Mouse (Mus musculus): Measurements from ENCODE around the gene Ugcg. TPM values are rescaled to one million over a fixed set of nuclear protein-coding genes. Genes with fewer than 3 reads are reported as not detected.
A peak's percentile ranks its signal among the peaks of the same experiment; 100 is the strongest.
"Not testable (repeated sequence)": the region's sequence is repeated elsewhere in the genome, so short reads cannot be mapped to it uniquely, and the experiment has no call there.

The Ugcg gene
- polyA plus RNA-seq, 1 experiment from 2014 or later: 8.4 TPM

GRCm38 (mm10) chr4:59260871-59261515 is 71.9 kb downstream of the Ugcg start:
- 45% methylated on average over 13 of the region's 13 CpGs for WGBS (ENCODE audit: insufficient replicate concordance)
- H3K9me3 ChIP-seq (ENCODE audit: low read length): no peaks in the 10 kb centered on the region
- ATAC-seq: peak; percentile 46
- no peak overlapping the region for H3K9ac ChIP-seq (replicated peaks)
- TF ChIP-seq CTCF (IDR thresholded peaks at IDR 0.05; ENCODE audit: low read depth) (no peak), EP300 (IDR thresholded peaks at IDR 0.05; ENCODE audit: low read depth) (no peak)
- H3K27me3 ChIP-seq (ENCODE audit: insufficient read depth, low read length): no peaks in the 10 kb centered on the region
- H3K4me2 ChIP-seq (ENCODE audit: low read depth, low read length): peak overlapping the region; percentile 47
- H3K27ac ChIP-seq (ENCODE audit: low read depth): peak overlapping the region; percentile 68
- no peaks in the 10 kb centered on the region for H3K36me3 ChIP-seq (replicated peaks; ENCODE audit: insufficient read depth, low read length)
- H3K4me1 ChIP-seq (ENCODE audit: insufficient read depth): peaks cover 25% of the 10 kb centered on the region
- no peak overlapping the region for H3K4me3 ChIP-seq (ENCODE audit: low read depth, low read length)
- DNase-seq: peak; percentile 53

DNA sequence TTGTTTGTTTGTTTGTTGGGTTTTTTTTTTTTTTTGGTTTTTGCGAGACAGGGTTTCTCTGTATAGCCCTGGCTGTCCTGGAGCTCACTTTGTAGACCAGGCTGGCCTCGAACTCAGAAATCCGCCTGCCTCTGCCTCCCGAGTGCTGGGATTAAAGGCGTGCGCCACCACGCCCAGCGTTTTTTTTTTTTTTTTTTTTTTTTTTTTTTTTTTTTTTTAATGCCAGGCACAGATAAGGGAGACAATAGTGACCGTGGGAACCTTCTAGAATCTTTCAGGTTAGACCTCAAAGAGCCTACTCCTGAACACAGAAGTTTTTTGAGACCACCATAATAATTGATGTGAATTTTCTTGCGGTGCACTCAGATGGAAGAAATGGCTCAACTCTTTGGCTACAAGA is 72.5 kb downstream of the Ugcg start:
- not testable (repeated sequence) for DNase-seq; H3K9ac ChIP-seq (replicated peaks); H3K4me3 ChIP-seq (ENCODE audit: low read depth, low read length); H3K9me3 ChIP-seq (ENCODE audit: low read length); H3K27me3 ChIP-seq (ENCODE audit: insufficient read depth, low read length); ATAC-seq; H3K36me3 ChIP-seq (replicated peaks; ENCODE audit: insufficient read depth, low read length)
- H3K27ac ChIP-seq (ENCODE audit: low read depth): peak overlapping the region; percentile 70
- H3K4me2 ChIP-seq (ENCODE audit: low read depth, low read length): 0 out of 2 replicates have a peak overlapping the region, but pooled peaks have one; percentile 16
- WGBS (ENCODE audit: insufficient replicate concordance): 73% methylated on average over 3 of the region's 10 CpGs
- H3K4me1 ChIP-seq (ENCODE audit: insufficient read depth): peaks cover 25% of the 10 kb centered on the region

GRCm38 (mm10) chr4:59262156-59262555 is 73.1 kb downstream of the Ugcg start:
- H3K4me3 ChIP-seq (ENCODE audit: low read depth, low read length): no peak overlapping the region
- no peaks in the 10 kb centered on the region for H3K9me3 ChIP-seq (ENCODE audit: low read length)
- peak overlapping the region; percentile 70 for H3K27ac ChIP-seq (ENCODE audit: low read depth)
- WGBS (ENCODE audit: insufficient replicate concordance): 57% methylated on average over 6 of the region's 6 CpGs
- no peak overlapping the region for H3K9ac ChIP-seq (replicated peaks)
- H3K4me2 ChIP-seq (ENCODE audit: low read depth, low read length): peak overlapping the region; percentile 16; the same call in 1 of the 2 replicates
- H3K4me1 ChIP-seq (ENCODE audit: insufficient read depth): peaks cover 25% of the 10 kb centered on the region
- H3K36me3 ChIP-seq (replicated peaks; ENCODE audit: insufficient read depth, low read length): no peaks in the 10 kb centered on the region
- no peak for DNase-seq
- H3K27me3 ChIP-seq (ENCODE audit: insufficient read depth, low read length): no peaks in the 10 kb centered on the region
- ATAC-seq: no peak
- TF ChIP-seq CTCF (IDR thresholded peaks at IDR 0.05; ENCODE audit: low read depth) (no peak), EP300 (IDR thresholded peaks at IDR 0.05; ENCODE audit: low read depth) (no peak)

- no peak overlapping the region for H3K4me2 ChIP-seq (ENCODE audit: low read depth, low read length)
- H3K4me1 ChIP-seq (ENCODE audit: insufficient read depth): peaks cover 25% of the 10 kb centered on the region
- H3K27me3 ChIP-seq (ENCODE audit: insufficient read depth, low read length): no peaks in the 10 kb centered on the region
- no peak overlapping the region for H3K9ac ChIP-seq (replicated peaks)
- TF ChIP-seq CTCF (IDR thresholded peaks at IDR 0.05; ENCODE audit: low read depth) (peak; percentile 73), EP300 (IDR thresholded peaks at IDR 0.05; ENCODE audit: low read depth) (no peak)
- DNase-seq: no peak
- WGBS (ENCODE audit: insufficient replicate concordance): 61% methylated on average over 2 of the region's 2 CpGs
- no peak for ATAC-seq
- no peaks in the 10 kb centered on the region for H3K36me3 ChIP-seq (replicated peaks; ENCODE audit: insufficient read depth, low read length)
- no peaks in the 10 kb centered on the region for H3K9me3 ChIP-seq (ENCODE audit: low read length)
- no peak overlapping the region for H3K4me3 ChIP-seq (ENCODE audit: low read depth, low read length)
- 0 out of 2 replicates have a peak overlapping the region, but pooled peaks have one; percentile 70 for H3K27ac ChIP-seq (ENCODE audit: low read depth)
These were observed 74.4 kb downstream of the Ugcg start for GRCm38 (mm10) chr4:59263418-59263817.

DNA sequence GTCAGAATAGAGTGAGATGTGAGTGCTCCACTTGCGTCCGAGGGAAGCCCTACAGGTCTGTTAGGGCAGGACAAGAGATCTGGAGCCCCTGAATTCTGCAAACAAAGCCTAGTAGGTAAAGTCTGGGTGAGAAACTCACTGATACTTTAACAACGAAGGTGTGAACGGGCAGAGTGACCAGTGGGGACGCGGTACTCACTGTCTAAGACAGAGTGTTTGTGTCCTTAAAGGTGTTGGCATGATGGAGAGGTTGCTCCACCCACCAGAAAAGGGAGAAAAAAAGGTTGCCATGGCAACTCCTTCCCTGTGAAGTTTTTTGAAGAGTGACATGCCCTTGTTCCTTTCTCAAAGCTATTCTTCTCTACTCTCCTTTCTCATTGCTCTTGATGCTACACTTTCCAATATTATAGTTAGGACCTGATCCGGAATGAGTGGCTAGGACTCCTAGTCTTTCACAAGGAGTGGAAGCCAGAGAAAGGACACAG is 75.6 kb downstream of the Ugcg start:
- H3K4me2 ChIP-seq (ENCODE audit: low read depth, low read length): no peak overlapping the region
- H3K9me3 ChIP-seq (ENCODE audit: low read length): peaks cover 3% of the 10 kb centered on the region; the same call in 1 of the 2 replicates
- WGBS (ENCODE audit: insufficient replicate concordance): 75% methylated on average over 7 of the region's 7 CpGs
- peak overlapping the region; percentile 44 for H3K27ac ChIP-seq (ENCODE audit: low read depth)
- ATAC-seq (no peak), DNase-seq (no peak)
- no peak overlapping the region for H3K9ac ChIP-seq (replicated peaks)
- H3K27me3 ChIP-seq (ENCODE audit: insufficient read depth, low read length): no peaks in the 10 kb centered on the region
- no peak overlapping the region for H3K4me3 ChIP-seq (ENCODE audit: low read depth, low read length)
- no peak for TF ChIP-seq CTCF (IDR thresholded peaks at IDR 0.05; ENCODE audit: low read depth)
- no peak for TF ChIP-seq EP300 (IDR thresholded peaks at IDR 0.05; ENCODE audit: low read depth)
- peaks cover 21% of the 10 kb centered on the region for H3K4me1 ChIP-seq (ENCODE audit: insufficient read depth)
- H3K36me3 ChIP-seq (replicated peaks; ENCODE audit: insufficient read depth, low read length): no peaks in the 10 kb centered on the region

GRCm38 (mm10) chr4:59265182-59265581 is 76.1 kb downstream of the Ugcg start:
- Histone ChIP-seq H3K9me3 (ENCODE audit: low read length) (peaks cover 6% of the 10 kb centered on the region; the same call in 1 of the 2 replicates), H3K4me3 (ENCODE audit: low read depth, low read length) (no peak overlapping the region), H3K4me1 (ENCODE audit: insufficient read depth) (peaks cover 21% of the 10 kb centered on the region), H3K9ac (replicated peaks) (no peak overlapping the region), H3K4me2 (ENCODE audit: low read depth, low read length) (peak overlapping the region; percentile 10; the same call in 1 of the 2 replicates), H3K27me3 (ENCODE audit: insufficient read depth, low read length) (no peaks in the 10 kb centered on the region), H3K36me3 (replicated peaks; ENCODE audit: insufficient read depth, low read length) (no peaks in the 10 kb centered on the region), H3K27ac (ENCODE audit: low read depth) (peak overlapping the region; percentile 44)
- no peak for ATAC-seq
- TF ChIP-seq EP300 (IDR thresholded peaks at IDR 0.05; ENCODE audit: low read depth) (no peak), CTCF (IDR thresholded peaks at IDR 0.05; ENCODE audit: low read depth) (no peak)
- WGBS (ENCODE audit: insufficient replicate concordance): 34% methylated on average over 5 of the region's 5 CpGs
- no peak for DNase-seq
